Mouse (Mus musculus) skeletal muscle tissue, adult 2 months (tissue): ENCODE measurements around the gene Cdkn2aipnl.

Experiments
- DNase-seq: peaks from one replicate; pipeline ENCODE4 v3.0.0-alpha.2; 2012; ENCODE audit warnings: low read depth, low spot score

Gene Cdkn2aipnl

DNA sequence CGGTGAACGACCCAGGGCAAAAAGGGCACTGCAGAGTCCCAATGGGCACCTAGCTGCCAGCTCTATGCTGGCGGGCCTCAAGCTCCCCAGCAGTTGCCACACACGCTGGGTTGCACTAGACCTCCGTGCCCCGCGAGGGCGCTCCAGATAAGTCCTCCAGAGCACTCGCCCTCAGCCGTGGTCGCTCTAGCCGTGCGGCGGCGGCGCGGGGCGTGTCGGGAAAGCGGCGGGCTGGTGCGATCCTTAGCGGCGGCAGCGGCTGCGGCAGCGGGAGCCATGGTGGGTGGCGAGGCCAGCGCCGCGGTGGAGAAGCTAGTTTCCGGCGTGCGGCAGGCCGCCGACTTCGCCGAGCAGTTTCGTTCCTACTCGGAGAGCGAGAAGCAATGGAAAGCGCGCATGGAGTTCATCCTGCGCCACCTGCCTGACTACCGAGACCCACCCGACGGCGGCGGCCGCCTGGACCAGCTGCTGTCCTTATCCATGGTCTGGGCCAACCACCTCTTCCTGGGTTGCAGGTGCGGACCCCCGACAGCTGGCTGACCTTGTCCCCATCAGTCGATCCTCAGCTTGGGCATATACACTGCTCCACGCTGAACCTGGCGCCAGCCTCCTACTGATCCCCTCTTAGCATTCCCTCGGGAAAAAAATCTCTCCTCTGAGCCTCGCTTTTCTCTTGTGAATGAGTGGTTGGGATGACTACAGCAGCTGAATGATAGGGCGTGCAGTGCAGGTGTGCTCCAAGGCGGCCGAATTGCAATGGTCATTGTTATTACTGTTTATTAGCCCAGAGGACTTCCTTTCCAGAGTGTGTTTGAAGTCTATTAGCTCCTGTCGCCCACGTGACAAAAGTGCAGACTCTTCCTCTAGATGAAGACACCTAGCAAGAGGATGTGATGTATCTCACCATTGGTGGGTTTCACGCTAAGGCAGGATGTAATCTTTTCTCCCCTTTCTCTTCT lies at the start of gene Cdkn2aipnl:
Cdkn2aipnl (plus strand) TSS at position 219 of the 959 bp plus-strand sequence.
- peak; percentile 91 for DNase-seq

DNA sequence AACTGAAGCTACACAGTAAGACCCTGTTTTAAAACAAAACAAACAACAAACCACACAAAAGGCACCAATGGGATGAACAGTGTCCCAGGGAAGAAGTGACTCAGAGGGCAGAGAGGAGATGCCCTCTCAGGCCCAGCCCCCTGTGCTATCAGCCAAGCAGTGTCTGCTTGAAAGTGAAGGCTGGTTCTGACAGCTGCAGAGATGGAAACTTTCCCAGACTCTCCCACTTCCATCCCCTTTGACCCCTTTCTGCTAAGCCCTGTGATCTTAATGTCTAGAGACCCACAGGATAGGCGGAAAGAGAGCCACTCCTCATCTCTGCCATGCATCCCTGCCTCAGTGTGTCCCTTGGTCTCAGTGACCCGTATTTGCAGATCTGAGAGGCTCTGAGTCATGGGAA lies 49.5 kb upstream of the Cdkn2aipnl start:
- DNase-seq = no peak

DNA sequence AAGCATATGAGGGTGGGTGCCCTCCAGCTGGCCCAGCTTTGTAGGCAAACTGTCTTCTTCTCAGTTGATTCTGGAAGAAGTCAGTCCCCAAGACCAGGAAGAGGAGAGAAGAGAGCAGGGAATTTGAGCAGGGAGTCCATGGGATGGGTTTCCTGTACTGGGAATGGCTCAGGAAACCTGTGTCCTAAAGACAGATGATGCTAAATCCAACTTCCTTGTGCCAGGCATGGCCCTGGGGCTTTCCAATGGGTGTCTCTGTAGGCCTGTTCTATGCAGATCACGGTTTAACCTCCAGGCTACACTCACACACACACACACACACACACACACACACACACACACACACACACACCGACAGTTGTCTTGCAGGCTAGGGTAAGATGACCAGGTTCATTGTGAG lies 48.9 kb upstream of the Cdkn2aipnl start:
- DNase-seq = no peak

DNA sequence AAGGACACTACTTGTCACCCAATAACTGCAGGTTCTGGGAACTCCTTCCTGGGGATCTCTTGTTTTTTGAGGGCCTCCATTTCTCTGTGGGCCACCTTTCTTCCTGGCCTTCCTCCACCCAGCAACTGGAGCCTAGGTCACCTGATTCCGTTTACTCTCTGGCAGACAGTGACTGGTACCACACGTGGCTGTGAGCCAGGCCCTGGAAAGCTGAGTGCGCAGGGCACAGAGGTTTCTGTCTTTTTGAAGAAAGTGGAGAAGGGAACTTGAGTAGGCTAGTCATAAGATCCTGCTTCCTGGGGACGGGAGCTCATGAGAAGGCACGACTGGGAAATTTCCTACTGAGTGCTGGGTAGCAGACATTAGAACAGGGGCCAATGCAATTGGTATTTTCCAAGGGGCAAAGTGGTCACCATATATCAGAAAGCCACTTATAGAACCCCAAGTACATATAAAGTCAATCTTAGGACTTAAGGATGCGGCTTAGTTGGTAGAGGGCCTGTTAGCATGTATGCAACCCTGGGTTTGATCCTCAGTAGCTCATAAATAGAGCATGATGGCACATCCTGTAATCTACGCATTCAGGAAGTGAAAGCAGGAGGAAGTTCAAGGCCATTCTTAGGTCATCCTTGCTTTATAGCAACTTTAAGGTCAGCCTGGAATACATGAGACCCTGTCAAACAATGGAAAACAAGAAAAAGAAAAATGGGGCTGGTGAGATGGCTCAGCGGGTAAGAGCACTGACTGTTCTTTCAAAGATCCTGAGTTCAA lies 45.9 kb upstream of the Cdkn2aipnl start:
- peak; percentile 93 for DNase-seq

DNA sequence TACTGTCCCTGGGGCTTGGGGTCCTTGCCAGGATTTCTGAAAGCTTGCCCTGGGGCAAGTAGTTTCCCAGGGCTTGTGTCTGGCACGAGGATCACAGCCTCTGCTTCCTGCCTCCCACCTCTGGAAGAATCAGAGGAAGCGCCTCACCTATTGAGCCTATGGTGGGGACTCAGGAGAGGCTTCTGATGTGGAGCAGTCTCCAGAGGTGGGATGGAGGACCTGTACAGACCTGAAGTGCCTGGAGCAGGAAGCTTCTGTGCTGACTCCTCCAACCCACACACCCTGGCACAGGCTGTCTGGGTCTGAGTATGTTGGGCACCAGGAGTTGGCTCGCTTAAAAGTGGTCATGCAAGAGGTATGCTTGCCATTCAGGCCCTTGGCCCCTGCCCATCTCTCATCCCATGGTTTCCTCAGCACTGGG lies 45.0 kb upstream of the Cdkn2aipnl start:
- DNase-seq = peak; percentile 63

DNA sequence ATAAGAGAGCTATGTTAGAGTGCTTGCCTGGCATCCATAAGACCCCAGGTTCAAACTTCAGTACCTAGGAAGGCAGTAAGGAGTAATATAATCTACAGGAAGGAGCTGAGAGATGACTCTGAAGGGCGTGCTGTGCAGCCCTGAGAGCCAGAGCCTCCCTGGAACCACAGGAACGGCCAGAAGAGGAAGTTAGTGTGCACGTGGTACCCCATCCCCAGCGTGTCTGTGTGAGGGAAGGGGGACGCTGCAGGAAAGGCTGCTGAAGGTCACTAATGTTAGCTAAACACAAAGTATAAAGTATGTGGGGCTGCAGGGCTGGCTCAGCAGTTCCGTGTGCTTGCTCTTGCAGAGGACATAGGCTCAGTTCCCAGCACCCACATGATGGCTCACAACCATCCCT lies 41.9 kb upstream of the Cdkn2aipnl start:
- no peak for DNase-seq

DNA sequence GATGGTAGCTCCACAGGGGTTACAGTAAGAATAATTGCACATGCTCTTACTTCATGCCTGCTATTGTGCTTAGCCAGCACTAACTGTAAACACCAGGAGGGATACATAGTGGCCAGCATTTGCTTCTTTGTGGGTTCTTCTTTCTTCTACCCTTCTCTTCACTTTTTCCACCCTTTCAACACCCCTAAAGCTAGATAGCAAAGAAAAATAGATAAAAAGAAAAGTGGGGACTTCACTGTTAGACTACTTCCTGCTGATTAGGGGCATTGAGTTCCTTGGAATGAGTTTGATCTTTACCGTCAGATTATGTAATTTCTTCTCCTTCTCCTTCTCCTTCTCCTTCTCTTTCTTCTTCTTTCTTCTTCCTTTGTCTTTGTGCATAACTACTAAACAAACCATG lies 41.1 kb upstream of the Cdkn2aipnl start:
- no peak for DNase-seq

DNA sequence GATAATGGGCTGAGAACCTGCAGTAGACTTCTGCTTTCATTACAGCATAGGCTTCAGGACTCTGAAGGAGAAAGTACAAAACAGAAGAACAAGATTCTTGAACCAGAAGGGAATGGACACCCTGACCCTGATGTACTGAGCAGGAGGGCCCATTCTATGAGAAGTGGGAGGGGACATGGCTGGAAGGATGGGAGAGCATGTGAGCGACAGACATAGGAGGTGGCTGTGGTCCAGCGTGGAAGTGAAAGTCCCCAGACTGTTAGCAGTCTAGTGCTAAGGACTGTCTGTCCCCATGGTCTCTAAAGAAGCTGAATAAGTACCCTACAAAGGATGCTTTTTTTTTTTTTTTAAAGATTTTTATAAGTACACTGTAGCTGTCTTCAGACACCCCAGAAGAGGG lies 40.4 kb upstream of the Cdkn2aipnl start:
- no peak for DNase-seq

DNA sequence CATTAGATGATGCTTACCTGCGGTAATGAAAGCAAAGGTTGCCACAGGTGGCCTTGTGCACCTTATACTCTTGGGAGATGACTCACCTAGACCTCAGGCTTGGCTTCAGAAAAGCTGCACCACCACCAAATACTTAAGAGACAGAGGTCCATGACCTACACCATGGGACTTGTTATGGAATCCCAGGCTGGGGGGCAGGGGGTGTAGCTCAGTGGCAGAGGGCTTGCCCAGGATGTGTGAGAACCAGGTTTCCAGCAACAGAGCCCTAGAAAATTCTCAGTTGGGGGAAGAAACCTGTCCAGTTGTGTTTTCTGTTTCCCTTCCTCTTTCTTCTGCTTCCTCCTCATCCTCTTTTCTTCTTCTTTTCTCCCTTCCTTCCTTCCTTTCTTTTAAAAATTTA lies 36.3 kb upstream of the Cdkn2aipnl start:
- no peak for DNase-seq

DNA sequence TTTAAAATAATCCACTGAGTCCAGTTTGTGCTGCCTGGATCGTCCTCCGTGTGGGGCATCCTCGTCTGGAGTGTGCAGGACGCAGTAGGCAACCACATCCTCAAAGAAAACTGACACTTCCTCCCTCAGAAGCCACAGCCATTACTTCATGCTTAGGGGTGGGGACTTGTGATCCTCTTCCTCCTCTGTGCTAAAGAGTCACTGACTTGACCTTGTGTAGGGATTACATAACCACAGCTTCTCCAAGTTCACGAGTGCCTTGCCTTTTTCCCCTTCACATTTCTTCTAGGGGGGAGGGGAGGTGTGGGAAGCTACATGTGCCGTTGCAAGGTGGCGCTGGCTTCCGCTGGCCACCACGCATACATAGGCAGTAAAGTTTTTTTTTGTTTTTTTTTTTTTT lies 35.7 kb upstream of the Cdkn2aipnl start:
- DNase-seq = peak; percentile 68

DNA sequence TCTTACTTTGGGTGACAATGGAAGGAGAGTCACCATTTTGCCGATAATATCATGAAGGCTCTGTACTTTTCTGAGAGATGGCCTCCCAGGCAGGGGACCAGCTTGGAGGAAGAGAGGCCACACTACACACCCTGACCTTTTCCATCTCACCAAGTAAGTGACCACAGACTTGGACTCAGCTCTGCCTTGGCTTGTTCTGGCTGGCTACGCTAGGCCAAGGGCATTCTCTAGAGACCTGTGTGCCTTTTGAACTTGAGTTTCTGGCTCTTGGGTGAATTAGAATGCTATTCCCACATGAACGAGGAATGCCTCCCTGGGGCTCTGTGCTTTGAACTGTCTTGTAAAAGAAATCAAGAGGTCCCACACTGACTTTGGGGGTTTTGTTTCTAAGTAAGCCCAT lies 33.2 kb upstream of the Cdkn2aipnl start:
- DNase-seq = no peak

DNA sequence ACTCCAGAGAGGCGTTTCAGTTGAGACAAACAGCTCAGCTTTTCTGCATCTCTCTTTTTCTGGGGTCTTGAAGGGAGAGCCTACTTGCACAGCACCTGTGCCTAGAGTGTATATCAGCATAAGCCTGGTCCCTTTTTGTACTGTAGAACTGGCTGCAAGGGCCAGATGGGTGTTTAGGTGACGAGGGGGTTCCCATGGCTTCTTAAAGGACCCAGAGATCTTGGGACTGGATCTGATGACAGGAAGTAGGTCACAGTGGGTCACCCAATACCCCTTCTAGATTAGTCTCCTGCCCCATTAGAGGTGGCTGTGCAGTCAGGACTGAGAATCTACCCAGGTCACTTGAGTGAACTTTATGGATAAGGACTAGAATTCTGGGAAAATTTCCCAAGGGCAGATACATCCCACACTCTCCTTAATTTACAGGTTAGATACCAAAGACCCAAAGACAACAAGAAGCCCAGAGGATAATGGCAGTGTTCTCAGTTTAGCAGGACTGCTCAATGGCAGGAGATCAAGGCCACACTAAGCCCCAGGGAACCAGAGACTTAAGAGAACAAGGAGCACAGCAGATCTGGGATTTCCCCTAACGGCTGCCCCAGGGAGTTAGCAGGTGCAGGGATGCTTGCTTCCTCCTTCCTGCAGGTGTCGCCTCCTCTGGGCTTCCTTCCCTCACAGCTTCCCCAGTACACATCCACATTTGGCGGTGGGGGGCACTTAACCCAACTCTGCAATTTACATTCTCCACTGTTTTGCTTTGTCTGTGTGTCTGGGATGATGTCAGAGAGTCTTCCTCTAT lies 31.6 kb upstream of the Cdkn2aipnl start:
- DNase-seq = no peak

DNA sequence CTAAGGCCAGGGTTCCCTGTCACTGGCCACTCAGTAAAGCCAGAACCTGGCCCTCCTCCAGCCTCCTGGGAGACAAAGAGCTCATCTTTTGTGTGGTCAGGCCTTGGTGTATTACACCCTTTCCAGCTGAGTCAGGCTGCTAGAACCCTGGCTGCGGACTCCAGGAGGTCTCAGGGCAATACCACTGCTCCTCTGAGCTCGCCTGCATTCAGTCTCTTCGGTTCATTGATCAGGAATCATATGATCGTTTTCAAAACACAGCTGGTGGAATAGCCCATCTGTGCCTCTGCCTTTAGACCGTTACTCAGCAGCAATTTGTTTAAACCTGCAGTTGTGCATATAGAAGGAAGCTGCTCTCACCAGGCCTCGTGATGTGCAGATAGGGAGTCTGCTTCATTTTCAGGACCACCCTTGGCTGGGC lies 30.1 kb upstream of the Cdkn2aipnl start:
- no peak for DNase-seq

DNA sequence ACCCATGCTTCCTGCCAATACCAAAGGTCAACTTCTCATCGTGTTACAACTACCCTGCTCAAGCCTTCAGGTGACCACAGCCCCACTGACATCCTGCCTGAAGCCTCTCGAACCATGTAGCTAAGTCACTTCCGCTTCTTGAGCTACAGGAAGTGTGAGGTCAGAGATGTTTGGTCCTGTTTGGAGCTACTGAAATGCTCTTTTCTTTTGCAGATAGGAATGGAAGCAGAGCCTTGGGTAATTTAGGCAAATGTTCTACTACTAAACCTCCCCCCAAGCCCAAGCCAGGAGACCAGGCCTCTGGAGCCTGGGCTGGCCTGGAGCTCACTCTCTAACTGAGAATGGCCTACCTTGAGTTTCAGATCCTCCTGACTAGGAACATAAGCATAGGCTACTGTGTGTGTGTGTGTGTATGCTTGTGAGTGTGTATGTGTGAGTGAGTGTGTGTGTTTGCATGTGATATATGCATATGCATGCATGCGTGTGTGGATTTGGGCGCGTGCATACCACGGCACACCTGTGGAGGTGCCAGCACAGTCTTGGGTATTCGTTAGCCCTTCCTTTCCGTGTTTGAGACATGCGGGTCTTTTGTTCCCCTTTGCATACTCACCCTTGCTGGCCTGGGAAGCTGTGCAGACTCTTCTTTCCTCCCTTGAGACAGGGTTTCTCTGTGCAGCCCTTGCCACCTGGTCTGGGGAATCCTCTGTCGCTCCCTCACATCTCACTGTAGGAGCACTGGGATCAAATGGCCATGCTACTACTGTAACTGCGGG lies 28.5 kb upstream of the Cdkn2aipnl start:
- DNase-seq = no peak

DNA sequence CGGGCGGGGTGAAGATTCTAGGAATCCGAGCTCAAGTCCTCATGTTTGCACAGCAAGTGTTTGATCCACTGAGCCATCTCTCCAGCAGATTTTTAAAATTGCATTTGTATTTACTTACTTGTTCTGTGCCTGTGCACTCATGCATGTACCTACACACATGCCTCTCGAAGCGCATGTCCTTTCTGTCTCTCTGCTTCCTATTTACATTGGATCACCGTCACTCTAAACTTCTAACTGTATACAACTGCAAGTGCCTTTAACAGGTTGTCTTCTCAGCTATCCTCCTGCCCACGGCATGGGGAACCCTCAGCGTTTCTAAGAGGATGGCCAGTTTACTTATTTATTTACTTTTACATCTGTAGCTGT lies 27.9 kb upstream of the Cdkn2aipnl start:
- no peak for DNase-seq

DNA sequence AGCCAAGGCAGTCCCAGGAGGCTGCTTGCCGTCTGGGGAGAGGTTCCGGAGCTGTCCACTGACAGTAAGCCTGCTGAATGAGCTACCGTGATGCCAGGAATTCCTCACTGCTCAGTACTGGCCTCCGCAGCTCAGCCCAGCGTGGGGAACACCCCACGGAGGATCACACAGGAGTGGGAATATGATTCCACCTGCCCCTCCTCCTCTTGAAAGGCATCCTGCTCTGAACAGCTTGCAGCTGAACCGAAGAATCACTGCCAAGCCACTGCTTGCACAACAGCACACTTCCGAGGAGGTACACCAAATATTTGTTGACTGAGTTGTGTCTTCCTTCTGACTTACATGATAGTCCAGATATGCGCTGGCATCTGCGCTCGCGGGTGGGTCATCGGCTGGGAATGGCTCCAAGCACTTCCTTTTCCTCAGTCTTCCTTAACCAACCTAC lies 26.9 kb upstream of the Cdkn2aipnl start:
- peak; percentile 76 for DNase-seq

DNA sequence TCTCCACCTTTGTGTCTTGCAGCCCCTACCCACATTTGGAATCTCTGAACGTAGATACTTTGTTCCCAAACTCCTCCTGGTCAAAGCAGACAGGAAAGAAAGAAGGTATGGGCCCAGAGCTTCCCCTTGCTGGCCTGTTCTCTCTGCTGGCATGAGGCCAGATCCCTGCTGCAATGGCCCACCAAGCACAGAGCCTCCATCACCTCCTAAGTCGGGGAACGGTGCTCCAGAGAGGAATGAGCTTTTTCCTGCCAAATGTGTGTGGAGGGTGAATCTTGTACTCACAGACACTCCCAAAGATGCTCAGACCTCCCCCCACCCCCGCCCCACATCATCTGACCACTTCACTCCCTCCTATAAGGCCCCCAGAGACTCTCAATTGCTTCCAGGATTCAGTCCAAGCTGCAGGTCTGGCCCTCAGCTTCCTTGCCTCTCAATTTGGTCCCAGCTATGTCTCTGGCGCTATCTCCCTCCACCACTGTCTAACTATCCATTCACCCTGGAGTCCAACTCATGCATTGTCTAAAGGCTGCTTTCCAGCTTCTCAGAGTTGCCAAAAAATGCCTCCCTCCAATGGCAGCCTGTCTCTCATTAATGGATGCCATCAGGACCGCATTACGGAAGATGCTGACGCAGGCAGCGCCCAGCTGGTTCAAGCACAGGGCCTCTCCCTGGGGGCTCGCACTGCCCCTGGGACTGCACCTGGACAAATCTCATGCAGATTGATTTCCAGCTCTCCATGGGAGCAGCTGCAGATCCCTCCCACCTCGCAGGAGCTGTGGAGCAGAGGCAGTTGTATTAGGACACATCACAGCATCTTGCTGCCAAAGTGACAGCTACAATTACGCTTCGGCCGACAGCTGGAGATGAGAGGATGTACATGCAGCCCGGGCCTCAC lies 24.6 kb upstream of the Cdkn2aipnl start:
- peak; percentile 81 for DNase-seq

DNA sequence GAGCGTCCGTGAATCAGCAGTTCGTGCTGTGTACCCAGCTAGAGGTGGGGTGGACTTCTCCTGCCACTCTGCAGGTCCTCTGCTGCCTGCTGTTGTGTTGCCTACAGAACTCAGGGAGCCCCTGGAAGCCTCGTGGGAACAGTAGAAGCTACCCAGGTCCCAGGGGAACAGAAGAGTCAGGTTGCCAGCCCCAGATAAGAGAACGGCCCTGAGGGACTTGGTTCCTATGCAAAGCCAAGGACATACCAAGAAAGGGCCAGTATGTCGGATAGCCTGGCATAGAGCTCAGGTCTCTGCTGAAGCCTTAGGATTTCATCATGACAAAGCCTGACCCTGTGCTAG lies 24.0 kb upstream of the Cdkn2aipnl start:
- no peak for DNase-seq

DNA sequence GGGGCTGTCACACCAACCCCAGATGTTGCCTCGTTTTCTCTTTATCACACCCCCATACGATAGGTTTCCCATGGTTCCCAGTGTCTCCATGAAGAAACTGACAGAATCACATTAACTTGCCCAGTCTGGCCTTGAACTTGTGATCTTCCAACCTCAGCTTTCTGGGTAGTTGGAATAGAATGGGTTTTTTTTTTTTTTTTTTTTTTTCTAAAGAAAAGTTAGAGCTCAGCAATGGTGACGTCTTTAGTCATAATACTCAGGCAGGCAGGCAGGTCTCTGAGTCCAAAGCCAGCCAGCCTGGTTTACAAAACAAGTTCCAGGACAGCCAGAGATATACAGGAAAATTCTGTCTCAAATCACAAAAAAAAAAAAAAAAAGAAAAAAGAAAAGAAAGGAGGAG lies 23.2 kb upstream of the Cdkn2aipnl start:
- DNase-seq = no peak

DNA sequence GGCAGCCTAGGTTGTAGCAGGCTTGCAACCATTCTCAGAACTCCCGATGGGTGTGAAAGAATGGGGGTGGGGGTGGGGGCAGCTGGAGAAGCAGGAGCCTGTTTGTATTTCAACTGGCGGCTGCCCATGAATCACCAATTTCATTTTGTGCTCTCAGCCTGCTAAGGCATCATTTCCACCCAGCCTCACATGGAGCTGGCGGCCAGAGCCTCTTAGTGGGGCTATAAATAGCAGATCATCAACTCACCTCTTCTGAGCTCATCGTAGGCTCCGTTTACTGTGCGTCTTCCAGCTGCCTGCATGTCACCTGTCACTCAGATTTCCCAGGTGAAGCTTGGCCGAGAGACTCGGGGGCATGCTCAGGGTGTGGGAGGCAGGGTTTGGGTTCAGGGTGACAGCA lies 21.9 kb upstream of the Cdkn2aipnl start:
- DNase-seq = peak; percentile 90
